Mouse (Mus musculus): ENCODE measurements at regions not wholly inside any gene's neighbourhood (a gene's known extent, or its start where the extent isn't known, plus 50 kb on each side); places are given as distances from the start of the nearest gene placed in this dataset.

GRCm38 (mm10) chr1:83509356-83509755 is 101.4 kb upstream of the Sphkap start:
- no peak for DNase-seq

GRCm38 (mm10) chr1:83505386-83505785 is 97.4 kb upstream of the Sphkap start:
- no peak for DNase-seq

GRCm38 (mm10) chr1:83496888-83497287 is 88.9 kb upstream of the Sphkap start:
- DNase-seq, result no peak

GRCm38 (mm10) chr1:83496380-83496779 is 88.4 kb upstream of the Sphkap start:
- DNase-seq, result no peak

GRCm38 (mm10) chr1:83495022-83495421 is 87.0 kb upstream of the Sphkap start:
- no peak for DNase-seq

GRCm38 (mm10) chr1:83479111-83479510 is 71.1 kb upstream of the Sphkap start:
- DNase-seq, result no peak

Small RNA genes in the stretch of these regions (microRNA-seq; reads per million reads assigned to microRNA genes)
- gene Gm25754, result 0 reads per million in 2 experiments

All from adrenal gland, postnatal 14 days (tissue).